Mouse (Mus musculus) right cerebral cortex, postnatal 36 days (tissue): ENCODE results near the gene Gm15097.
"Not testable (repeated sequence)": the region's sequence is repeated elsewhere in the genome, so short reads cannot be mapped to it uniquely, and the experiment has no call there.

ENCODE experiments used
- DNase-seq, 2 experiments: peaks; one replicate each; pipeline ENCODE4 v3.0.0; 2022; ENCODE audit warnings: low spot score in 2 of 2, mixed read lengths in 1 of 2

Gm15097 gene

GRCm38 (mm10) chrX:149784173-149784572 lies at the start of gene Gm15097:
Gm15097 (plus strand) TSS chrX:149784473.
- not testable (repeated sequence) for DNase-seq

DNA sequence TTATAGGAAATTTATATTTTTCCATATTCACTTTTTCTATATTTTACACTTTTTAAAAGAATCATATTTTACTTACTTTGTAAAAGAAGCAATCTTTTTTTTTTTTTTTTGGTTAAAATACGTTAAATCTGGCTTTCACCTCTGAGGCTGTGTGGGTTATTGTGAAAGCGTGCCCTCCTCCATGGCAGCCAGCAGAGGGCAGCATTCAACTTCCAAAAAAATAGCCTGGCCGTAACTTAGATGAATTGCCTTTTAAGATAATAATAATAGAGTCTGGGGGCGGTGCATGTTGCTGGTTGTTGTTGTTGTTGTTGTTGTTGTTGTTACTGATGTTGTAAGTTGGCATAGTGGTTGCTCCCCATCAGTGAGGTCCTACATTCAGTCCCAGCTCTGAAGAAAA lies 21.4 kb upstream of the Gm15097 start:
- DNase-seq, result not testable (repeated sequence)

GRCm38 (mm10) chrX:149811178-149811577 lies 26.9 kb downstream of the Gm15097 start:
- DNase-seq, result not testable (repeated sequence)
